Mouse (Mus musculus) forebrain, embryonic 10.5 days (tissue): ENCODE measurements at regions not wholly inside any gene's neighbourhood (a gene's known extent, or its start where the extent isn't known, plus 50 kb on each side); places are given as distances from the start of the nearest gene placed in this dataset.
A peak's percentile ranks its signal among the peaks of the same experiment; 100 is the strongest.

Experiments used
- DNase-seq: peaks from one replicate; pipeline ENCODE4 v3.0.0-alpha.2; 2017; ENCODE audit warnings: low spot score; ENCODE audit errors: extremely low spot score
- H3K27ac ChIP-seq: fragments of 300-500 bp; sonication (generic); 2 replicates; pipeline ENCODE4 v1.5.1; 2016; ENCODE audit warnings: mild to moderate bottlenecking
- H3K27me3 ChIP-seq: fragments of 300-500 bp; sonication (generic); 2 replicates; pipeline ENCODE4 v1.6.1; 2016; ENCODE audit warnings: mild to moderate bottlenecking; ENCODE audit not compliant: poor library complexity, severe bottlenecking
- H3K36me3 ChIP-seq: fragments of 300-500 bp; sonication (generic); replicated peaks from 2 replicates; pipeline ENCODE4 v1.6.1; 2016; ENCODE audit warnings: mild to moderate bottlenecking, moderate library complexity
- H3K4me1 ChIP-seq: fragments of 300-500 bp; sonication (generic); 2 replicates; pipeline ENCODE4 v1.6.1; 2016
- H3K4me3 ChIP-seq: fragments of 300-500 bp; sonication (generic); 2 replicates; pipeline ENCODE4 v1.5.1; 2016; ENCODE audit warnings: mild to moderate bottlenecking, moderate library complexity
- H3K9me3 ChIP-seq: fragments of 300-500 bp; sonication (generic); 2 replicates; pipeline ENCODE4 v1.6.1; 2016; ENCODE audit warnings: mild to moderate bottlenecking, moderate library complexity
- WGBS: fragments of 180-500 bp; shearing (Covaris S2); methylation state at CpG from one replicate; pipeline ENCODE4 v1.1.7; 2016; 5-methylcytosine and 5-hydroxymethylcytosine counted together

- Histone ChIP-seq H3K4me3 (no peak overlapping the region), H3K4me1 (peaks cover 8% of the 10 kb centered on the region), H3K27ac (no peak overlapping the region), H3K9me3 (peaks cover 10% of the 10 kb centered on the region), H3K36me3 (no peaks in the 10 kb centered on the region), H3K27me3 (peaks cover 22% of the 10 kb centered on the region)
- 91% methylated on average over 2 of the region's 2 CpGs for WGBS
- DNase-seq = no peak
Measured at GRCm38 (mm10) chr8:104032179-104032578, 69.2 kb upstream of the Cdh5 start.

- WGBS = 47% methylated on average over 2 of the region's 2 CpGs
- Histone ChIP-seq H3K36me3 (no peaks in the 10 kb centered on the region), H3K9me3 (peaks cover 10% of the 10 kb centered on the region), H3K27ac (no peak overlapping the region), H3K4me3 (no peak overlapping the region), H3K27me3 (peaks cover 14% of the 10 kb centered on the region), H3K4me1 (peaks cover 6% of the 10 kb centered on the region)
- no peak for DNase-seq
Measured at GRCm38 (mm10) chr8:104033148-104033547, 68.3 kb upstream of the Cdh5 start.

- Histone ChIP-seq H3K4me3 (no peak overlapping the region), H3K27ac (no peak overlapping the region), H3K4me1 (peaks cover 5% of the 10 kb centered on the region), H3K9me3 (peaks cover 10% of the 10 kb centered on the region), H3K36me3 (no peaks in the 10 kb centered on the region), H3K27me3 (peaks cover 9% of the 10 kb centered on the region; the same call in 1 of the 2 replicates)
- WGBS = 87% methylated on average over 3 of the region's 3 CpGs
- DNase-seq = no peak
Measured at GRCm38 (mm10) chr8:104034286-104034685, 67.1 kb upstream of the Cdh5 start.

- no peak for DNase-seq
- H3K36me3 ChIP-seq = no peaks in the 10 kb centered on the region
- peaks cover 10% of the 10 kb centered on the region for H3K4me1 ChIP-seq
- no peak overlapping the region for H3K4me3 ChIP-seq
- H3K9me3 ChIP-seq = no peaks in the 10 kb centered on the region
- WGBS = 83% methylated on average over 26 of the region's 26 CpGs
- H3K27ac ChIP-seq = no peak overlapping the region
- no peaks in the 10 kb centered on the region for H3K27me3 ChIP-seq
Measured at GRCm38 (mm10) chr8:104036580-104037477, 64.6 kb upstream of the Cdh5 start.

- Histone ChIP-seq H3K4me1 (peaks cover 18% of the 10 kb centered on the region), H3K4me3 (no peak overlapping the region), H3K27ac (no peak overlapping the region), H3K9me3 (no peaks in the 10 kb centered on the region), H3K27me3 (no peaks in the 10 kb centered on the region), H3K36me3 (no peaks in the 10 kb centered on the region)
- no peak for DNase-seq
- WGBS = 88% methylated on average over 7 of the region's 7 CpGs
Measured at GRCm38 (mm10) chr8:104037611-104038010, 63.8 kb upstream of the Cdh5 start.

GRCm38 (mm10) chr8:104039526-104039925, 61.9 kb upstream of the Cdh5 start:
- H3K4me1 ChIP-seq = peaks cover 26% of the 10 kb centered on the region
- no peaks in the 10 kb centered on the region for H3K36me3 ChIP-seq
- no peak for DNase-seq
- peak overlapping the region; percentile 7; the same call in 1 of the 2 replicates for H3K27ac ChIP-seq
- no peaks in the 10 kb centered on the region for H3K9me3 ChIP-seq
- H3K27me3 ChIP-seq = no peaks in the 10 kb centered on the region
- 88% methylated on average over 12 of the region's 12 CpGs for WGBS
- H3K4me3 ChIP-seq = no peak overlapping the region

GRCm38 (mm10) chr8:104041522-104041921, 59.9 kb upstream of the Cdh5 start:
- DNase-seq = no peak
- no peaks in the 10 kb centered on the region for H3K27me3 ChIP-seq
- H3K36me3 ChIP-seq = no peaks in the 10 kb centered on the region
- H3K4me1 ChIP-seq = peaks cover 26% of the 10 kb centered on the region
- 0 out of 2 replicates have a peak, but pooled peaks cover 3% of the 10 kb centered on the region for H3K9me3 ChIP-seq
- no peak overlapping the region for H3K4me3 ChIP-seq
- 84% methylated on average over 5 of the region's 5 CpGs for WGBS
- no peak overlapping the region for H3K27ac ChIP-seq

GRCm38 (mm10) chr8:104042434-104042833, 59.0 kb upstream of the Cdh5 start:
- Histone ChIP-seq H3K4me3 (no peak overlapping the region), H3K36me3 (no peaks in the 10 kb centered on the region), H3K27ac (no peak overlapping the region), H3K27me3 (no peaks in the 10 kb centered on the region), H3K4me1 (peaks cover 26% of the 10 kb centered on the region), H3K9me3 (0 out of 2 replicates have a peak, but pooled peaks cover 3% of the 10 kb centered on the region)
- DNase-seq = no peak
- 50% methylated on average over 8 of the region's 8 CpGs for WGBS

GRCm38 (mm10) chr8:104048037-104048436, 53.4 kb upstream of the Cdh5 start:
- Histone ChIP-seq H3K36me3 (no peaks in the 10 kb centered on the region), H3K4me1 (peaks cover 9% of the 10 kb centered on the region; the same call in 1 of the 2 replicates), H3K27ac (no peak overlapping the region), H3K9me3 (0 out of 2 replicates have a peak, but pooled peaks cover 3% of the 10 kb centered on the region), H3K27me3 (no peaks in the 10 kb centered on the region; the same call in 1 of the 2 replicates), H3K4me3 (no peak overlapping the region)
- no peak for DNase-seq
- 88% methylated on average over 5 of the region's 5 CpGs for WGBS

GRCm38 (mm10) chr8:104049181-104049580, 52.2 kb upstream of the Cdh5 start:
- Histone ChIP-seq H3K27ac (no peak overlapping the region), H3K4me1 (peaks cover 5% of the 10 kb centered on the region; the same call in 1 of the 2 replicates), H3K27me3 (no peaks in the 10 kb centered on the region; the same call in 1 of the 2 replicates), H3K36me3 (no peaks in the 10 kb centered on the region), H3K9me3 (0 out of 2 replicates have a peak, but pooled peaks cover 3% of the 10 kb centered on the region), H3K4me3 (no peak overlapping the region)
- 87% methylated on average over 6 of the region's 6 CpGs for WGBS
- no peak for DNase-seq

- WGBS = 34% methylated on average over 15 of the region's 15 CpGs
- Histone ChIP-seq H3K36me3 (no peaks in the 10 kb centered on the region), H3K9me3 (no peaks in the 10 kb centered on the region), H3K4me1 (peaks cover 5% of the 10 kb centered on the region; the same call in 1 of the 2 replicates), H3K27ac (no peak overlapping the region), H3K4me3 (no peak overlapping the region), H3K27me3 (no peaks in the 10 kb centered on the region; the same call in 1 of the 2 replicates)
- peak; percentile 60 for DNase-seq
Measured at GRCm38 (mm10) chr8:104050694-104051539, 50.5 kb upstream of the Cdh5 start.

GRCm38 (mm10) chr8:104051540-104051882, 49.9 kb upstream of the Cdh5 start:
- Histone ChIP-seq H3K36me3 (no peaks in the 10 kb centered on the region), H3K4me3 (no peak overlapping the region), H3K4me1 (peaks cover 5% of the 10 kb centered on the region; the same call in 1 of the 2 replicates), H3K27me3 (no peaks in the 10 kb centered on the region; the same call in 1 of the 2 replicates), H3K27ac (no peak overlapping the region), H3K9me3 (no peaks in the 10 kb centered on the region)
- WGBS = 57% methylated on average over 5 of the region's 5 CpGs
- no peak for DNase-seq
